Mouse (Mus musculus) layer of hippocampus, postnatal 25 days (tissue): ENCODE results near the gene Pank1. TPM values are rescaled to one million over a fixed set of nuclear protein-coding genes. Genes with fewer than 3 reads are reported as not detected.

Experiments used
- DNase-seq, 2 experiments: peaks; one replicate each; pipeline ENCODE4 v3.0.0; 2022; ENCODE audit warnings: mixed read lengths in 2 of 2, low spot score in 1 of 2; ENCODE audit errors: extremely low spot score in 1 of 2
- total RNA-seq, 2 experiments: library from RNA; stranded (reverse); gene quantifications; 2 replicates each; pipeline ENCODE4 v1.2.3; 2021

The Pank1 gene
- total RNA-seq, 2 experiments from 2014 or later = 19.5 to 20.5 TPM

DNA sequence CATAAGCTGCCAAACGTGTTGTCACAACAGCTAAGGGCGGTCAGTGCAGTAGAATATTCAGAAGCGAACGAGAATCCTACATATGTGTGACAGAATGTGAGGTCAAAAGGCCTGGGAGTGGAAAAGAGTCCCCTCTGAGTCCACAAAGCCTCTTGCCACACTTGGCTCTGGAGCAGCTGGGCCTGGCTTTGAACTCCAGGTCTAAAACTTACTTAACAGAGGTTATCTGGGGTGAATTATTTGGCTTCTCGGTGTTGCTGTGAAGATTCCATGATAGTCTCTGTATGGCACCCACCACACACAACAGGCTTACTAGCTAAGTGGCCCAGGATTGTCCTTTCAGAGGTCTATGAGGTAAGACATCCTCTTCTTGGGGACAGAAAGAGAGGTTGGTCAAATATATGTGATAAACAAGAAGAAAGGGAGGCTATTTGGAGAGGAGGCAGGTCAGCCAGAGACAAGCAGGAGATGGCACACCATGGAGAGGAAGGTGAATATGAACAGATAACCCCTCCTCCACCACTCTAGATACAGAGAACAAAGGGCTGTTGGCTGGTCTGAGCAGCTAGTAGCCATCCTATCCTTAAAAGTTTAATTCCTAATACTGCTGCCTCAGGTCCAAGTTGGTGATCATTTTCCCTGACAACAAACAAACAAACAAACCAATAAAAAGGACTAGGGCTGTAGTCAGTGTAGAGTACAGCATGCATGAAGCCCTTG lies 51.2 kb downstream of the Pank1 start:
- DNase-seq = no peak

DNA sequence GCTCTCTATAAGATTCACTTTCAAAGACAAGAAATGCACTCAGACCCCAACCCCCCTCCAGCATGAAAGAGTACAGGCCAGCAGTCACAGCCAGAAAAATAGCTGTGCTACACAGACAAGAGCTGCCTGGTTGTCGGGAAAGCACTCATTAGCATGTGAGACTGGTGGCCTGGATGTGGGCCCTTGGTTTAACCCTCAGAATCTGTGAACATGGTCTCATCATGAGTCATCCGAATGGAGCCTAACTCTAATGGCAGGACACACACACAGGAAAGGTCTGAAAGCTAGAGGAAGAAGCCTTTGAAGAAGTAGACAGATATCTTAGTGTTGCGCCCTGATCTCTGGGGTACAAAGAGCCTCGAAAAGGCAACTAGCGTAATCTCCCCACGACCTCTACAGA lies 51.8 kb downstream of the Pank1 start:
- DNase-seq = no peak

DNA sequence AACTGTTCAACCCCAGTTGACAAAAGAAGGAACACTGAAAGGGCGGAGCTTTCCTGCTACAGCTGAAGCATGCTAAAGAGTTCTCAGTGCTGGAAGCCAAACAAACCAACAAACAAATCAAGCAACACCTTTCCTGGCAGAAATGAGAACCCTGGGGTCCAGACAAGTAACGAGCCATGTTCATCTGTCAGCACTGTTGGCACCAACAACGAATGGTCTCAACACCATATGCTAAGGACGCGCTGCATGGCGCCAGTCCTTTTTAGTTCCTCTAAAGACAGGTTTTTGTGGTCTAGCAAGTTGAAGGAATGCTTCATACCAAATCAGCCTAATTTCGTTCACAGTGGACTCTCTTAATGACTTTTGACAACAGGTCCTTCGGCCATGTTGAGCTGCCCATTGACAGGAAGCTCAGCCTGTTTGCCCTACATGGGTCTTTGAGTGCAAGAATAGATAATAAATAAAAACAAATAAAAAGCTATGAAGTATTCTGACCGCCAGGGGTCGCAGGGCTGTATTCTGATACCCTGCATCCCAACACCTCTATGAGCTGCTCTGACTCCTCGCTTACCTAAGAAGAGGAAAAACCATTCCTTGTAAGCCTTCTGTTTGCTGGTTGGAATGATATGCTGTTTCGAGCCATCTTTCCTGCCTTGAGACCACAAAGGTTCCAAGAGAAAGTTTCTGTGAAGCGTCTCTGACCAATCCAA lies 53.2 kb downstream of the Pank1 start:
- peak in 1 of 2 experiments; percentile 48 for DNase-seq

DNA sequence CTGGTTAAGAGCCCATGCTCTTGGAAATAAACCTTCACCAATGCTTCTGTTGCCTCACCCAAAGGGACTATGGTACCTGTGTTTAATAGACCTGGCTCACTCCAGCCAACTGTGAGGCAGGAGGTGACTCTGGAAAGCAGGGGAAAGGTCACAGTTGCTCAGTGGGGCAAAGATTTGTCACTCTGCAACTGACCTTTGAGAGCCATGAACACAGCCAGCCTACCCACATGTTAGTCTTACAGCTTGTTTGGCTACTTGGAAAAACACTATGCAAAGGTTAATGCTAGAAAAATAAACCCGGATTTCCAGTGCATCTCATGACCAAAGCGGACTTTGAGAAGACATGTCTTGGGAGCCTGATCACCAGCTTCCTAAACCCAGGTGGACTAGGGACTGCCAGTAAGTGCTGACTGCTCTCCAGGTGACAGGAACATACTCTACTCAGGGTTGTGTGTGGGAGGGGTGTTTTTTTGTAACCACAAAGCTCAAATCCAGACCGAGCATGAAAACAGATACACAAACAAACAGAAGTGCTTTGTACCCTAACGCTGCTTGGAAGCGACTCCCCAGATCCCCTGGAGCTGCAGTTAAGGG lies 59.6 kb downstream of the Pank1 start:
- DNase-seq = no peak

DNA sequence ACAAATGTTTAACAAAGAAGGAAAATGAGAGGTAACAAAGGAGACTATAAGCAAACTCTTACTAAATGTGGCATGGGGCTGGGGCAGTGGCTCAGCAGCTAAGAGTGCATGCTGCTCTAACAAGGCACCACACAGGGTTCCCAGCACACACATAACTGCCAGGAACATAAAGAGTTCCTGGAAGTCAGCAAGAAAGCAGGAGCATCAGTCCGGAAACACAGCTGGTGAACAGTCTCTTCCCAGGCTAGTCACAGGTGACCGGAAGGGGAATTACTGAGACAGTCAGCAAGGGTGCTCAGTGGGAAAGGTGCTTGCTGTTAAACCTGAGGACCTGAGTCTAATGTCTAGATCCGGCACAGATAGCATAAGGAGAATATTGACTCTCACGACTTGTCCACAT lies 63.9 kb downstream of the Pank1 start:
- DNase-seq = no peak

DNA sequence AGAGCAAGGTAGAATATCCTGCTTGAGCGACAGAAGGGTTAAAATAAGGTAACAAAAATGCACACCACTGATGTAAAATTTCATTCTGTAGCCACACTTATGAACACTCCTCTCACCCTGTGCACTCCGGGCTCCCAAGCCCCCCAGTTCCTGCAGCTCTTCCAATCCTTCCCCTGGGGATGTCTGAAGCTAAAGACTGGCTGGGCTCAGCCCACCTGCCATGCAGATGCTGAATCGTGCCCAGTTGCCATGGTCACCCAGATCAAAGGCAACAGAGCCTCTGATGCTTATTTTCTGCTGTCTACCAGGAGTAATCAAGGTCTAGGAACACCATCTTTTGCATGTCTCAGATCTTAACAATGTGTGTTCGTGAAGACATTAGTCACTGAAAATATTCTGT lies 64.6 kb downstream of the Pank1 start:
- DNase-seq = no peak

DNA sequence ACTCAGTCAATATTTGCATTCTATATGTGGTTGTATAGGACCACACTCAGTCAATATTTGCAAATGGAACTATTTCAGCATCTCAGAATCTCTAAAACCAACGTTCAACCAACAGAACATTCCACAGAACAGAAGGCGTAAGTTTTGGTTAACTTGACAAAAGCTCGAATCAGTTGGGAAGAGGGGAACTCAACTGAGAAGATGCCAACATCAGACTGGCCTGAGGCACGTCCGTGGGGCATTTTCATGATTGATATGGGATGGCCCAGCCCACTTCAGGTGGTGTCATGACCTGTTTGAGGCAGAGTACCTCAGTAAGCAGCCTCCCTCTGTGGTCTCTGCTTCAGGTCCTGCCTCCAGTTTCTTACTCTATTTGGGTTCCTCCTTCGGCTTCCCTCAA lies 65.3 kb downstream of the Pank1 start:
- DNase-seq = no peak

DNA sequence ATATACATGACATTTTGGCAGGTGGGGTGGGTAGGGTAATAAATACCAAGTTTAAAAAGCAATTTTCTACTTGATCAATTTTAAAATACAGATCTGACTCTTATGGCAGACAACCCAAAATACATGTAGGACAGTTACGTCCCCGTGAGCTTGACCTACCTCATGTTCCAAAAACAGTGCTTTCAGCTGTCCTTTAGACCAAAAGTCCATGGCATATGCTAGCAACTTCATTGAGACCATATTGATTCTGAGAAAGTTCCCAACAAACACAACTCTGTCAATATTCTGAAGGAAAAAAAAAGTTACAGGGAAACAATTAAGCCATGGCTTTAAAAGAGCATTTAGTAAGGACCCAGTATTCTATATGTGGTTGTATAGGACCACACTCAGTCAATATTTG lies 65.7 kb downstream of the Pank1 start:
- DNase-seq = no peak

DNA sequence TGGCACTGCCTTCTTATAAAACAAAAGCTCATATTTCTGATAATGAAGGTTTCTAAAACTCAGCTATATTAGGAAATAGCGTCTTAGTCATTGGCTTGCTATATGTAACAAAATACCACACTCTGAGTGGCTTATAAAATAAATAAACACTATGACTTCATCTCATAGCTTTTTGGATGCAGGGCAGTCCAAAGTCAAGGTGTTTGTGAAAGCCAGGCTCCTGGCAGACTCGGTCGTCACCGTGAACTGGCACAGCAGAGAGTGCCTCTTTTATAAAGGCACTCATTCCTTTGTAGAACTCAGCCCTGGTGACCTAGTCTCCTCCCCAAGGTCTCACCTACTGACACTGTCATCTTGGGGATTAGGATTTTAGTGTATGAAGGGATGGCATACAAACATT lies 66.5 kb downstream of the Pank1 start:
- DNase-seq = no peak

DNA sequence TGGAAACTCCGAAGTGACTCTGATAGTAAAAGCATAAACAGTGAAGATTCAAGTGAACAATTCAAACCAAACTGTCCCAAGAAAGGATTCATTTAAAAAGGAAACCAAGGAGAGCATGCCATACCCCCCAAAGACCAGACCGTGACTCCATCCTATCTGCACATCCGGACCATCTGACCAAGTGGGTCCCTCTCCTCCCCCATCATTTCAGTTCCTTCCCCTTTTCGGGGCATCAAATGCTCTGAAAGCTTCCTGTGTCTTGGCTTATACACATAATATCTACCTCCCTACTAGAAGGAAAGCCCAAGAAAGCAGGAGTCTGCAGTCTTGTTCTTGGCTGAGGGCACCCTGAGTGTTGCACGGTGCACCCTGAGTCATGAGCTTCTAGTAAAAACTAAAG lies 72.1 kb downstream of the Pank1 start:
- DNase-seq = no peak

DNA sequence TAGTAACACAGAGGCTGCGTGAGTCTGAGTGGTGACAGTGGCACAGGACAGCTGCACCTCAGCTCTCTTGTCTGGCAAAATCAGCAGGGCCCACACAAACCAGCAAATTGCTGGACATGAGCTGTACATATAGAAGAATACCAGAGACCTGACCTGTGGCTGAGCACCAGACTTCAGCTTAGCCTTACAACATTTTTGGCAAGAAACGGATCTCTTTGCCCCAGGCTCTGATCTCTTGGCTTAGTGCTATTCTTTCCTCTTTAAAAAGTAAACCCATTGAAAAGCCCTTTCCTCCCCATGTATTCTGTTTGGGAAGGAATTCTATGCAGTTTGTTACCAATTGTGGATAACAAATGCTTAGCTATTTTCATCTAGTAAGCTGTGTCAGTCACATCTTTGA lies 74.2 kb downstream of the Pank1 start:
- no peak for DNase-seq

DNA sequence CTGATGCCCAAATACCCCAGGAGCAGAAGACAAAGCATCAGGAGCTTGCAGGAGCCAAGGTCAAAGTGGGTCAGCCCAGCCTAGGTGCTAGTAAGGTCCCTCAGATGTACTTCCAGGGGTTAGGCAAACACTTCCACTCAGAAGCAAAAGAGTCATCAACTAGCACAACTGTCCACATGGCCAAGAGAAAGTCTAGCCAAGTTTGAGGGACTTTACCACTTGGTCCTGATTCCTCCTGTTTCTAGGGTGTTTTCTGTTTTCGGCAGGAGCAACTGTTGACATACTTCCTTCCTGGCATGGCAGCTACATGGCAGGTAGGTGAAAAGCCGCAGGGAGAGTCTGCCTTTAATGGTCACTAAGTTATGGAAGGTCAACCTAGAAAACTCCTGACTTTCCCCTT lies 74.7 kb downstream of the Pank1 start:
- DNase-seq = no peak

DNA sequence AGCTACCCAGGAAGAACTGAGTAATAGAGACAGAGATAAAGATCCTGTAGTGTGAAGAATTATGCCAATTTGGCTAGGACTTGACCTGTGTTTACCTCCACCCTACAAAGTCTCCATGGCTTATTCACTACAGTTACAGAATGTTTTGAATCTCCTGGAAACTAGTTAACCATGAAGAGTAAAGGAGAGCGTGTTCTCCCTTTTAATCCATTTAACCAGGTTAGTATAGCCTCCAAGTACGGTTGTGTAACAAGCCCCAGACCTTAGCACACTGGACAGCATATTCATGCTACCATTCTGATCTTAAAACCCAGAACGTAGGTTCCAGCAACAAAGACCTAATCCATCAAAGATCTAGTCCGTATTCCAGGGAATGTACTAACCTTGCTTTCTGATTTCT lies 75.9 kb downstream of the Pank1 start:
- no peak for DNase-seq

DNA sequence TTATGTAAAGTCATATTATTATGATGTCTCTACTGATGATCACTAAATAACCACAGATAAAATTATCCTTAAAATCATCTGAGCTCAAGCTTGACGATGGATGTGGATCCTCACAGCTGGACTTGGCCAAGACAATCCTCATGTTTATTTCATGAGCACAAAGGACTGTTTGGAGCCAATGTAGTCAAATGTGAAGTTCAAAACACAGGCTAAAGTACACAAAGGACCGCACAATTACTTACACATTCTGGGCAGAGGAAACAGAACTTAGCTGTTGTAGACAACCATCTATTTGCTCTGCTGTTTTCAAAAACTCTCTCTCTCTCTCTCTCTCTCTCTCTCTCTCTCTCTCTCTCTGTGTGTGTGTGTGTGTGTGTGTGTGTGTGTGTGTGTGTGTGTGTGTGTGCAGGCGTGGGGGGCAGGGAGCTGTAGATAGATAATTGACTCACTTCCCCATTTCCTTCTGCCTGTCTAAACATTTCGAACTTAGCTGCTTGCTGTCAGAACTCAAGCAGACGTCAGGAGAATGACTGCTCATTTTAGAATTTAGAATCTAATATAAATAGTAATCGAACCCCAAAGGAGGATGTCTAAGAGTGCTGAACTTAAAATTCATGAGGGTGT lies 79.5 kb downstream of the Pank1 start:
- no peak for DNase-seq

DNA sequence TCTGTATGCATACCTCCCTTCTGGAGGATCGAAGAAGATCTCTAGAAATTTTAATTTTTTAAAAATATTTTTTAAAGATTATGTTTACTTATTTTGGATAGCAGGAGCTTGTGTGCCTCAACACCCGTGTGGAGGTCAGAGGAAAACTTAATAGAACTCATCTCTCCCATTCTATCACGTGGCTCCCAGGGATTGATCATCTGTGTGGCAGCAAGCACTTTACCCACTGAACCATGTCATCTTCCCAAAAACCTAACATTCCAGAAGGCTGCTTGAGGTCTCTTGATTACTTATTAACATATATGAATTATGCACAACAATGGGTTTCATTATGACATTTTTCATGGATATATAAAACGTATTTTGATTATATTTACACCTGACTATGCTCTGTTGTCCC lies 82.9 kb downstream of the Pank1 start:
- DNase-seq = no peak

DNA sequence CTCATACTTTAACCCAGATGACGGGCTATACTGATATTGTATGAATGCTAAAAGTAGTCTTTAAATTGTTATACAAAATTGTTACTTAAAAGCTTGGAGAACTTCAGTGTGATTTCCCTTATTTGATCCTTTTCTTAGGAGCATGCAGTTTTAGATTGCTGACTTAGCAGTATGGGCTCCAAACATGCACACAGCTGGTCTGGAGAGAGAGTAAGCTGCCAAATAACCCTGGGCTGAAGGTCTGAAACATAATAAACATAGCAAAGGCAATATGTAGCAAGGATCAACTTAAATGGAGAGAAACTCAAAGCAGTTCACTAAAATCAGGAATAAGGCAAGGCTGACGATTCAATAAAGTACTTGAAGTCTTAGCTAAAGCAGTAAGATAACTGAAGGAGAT lies 96.8 kb downstream of the Pank1 start:
- DNase-seq = no peak

DNA sequence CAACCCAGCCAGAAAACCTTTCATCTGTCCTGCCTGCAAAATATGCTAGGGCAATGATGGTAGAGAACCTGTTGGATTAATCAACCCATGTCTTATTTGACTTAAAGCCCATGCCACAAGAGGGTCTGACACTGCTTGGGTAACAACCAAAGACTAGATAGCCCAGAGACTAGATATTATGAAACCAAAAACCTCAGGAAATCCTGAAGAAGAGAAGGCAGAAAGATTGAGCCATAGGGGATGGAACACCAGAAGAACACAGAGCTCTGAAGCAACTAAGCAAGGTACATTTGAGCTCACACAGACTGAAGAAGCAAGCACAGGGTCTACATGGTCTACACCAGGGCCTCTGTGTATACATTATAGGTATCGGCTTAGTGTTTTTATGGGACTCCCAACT lies 100.3 kb downstream of the Pank1 start:
- DNase-seq = no peak

DNA sequence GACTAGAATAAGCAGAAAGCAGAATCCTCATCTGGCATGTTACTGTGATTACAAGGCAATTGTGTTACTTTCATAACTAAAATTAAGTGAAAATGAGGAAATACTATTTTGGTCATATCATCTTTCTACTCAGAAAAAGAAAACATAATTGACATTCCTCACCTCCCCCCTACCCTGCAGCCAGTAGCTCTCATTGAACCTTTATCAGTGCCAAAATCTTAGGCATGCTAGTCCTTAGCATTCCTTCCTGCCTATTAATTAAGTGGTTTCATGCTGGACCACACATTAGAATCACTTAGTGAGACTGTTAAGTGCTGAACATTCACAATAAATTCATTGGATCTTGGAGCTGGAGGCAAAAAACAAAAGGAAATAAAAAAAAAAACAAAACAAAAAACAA lies 101.2 kb downstream of the Pank1 start:
- DNase-seq = no peak

DNA sequence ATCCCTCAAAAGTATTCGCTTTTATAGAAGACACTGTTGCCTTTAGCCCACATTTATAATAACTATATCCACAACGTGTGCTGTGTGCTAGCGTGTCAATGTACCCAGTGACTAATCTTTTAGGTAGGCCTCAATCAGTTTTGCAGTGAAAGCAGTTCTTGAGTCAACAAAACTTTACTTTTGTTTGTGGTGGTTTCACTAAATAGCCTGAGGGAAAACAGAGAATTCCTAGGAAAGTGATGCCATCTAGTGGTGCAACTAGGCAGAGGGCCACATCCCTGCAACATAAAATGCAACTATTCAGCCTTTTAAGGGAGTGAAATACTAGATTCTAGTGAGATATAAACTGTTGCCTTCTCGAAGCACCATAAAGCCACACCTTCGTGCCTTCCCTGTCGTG lies 106.5 kb downstream of the Pank1 start:
- DNase-seq = peak; percentile 29 to 58

DNA sequence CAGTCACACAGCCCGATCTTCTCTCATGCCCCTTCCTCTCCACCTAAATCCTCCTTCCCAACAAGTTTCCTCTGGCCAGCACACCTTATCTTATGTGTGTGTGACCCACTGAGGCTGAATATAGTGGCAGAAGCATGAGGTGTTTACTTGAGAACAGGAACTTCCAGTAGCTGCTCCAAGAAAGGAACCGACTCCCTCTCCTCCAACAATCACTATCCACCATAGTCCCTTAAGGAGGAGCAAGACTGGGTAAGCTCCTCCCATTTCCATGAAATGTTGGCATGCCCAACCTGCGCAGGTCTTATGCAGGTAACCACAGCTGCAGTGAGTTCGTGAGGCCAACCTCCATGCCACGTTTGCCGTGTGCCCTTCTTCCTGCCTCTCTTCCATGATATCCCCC lies 108.5 kb downstream of the Pank1 start:
- no peak for DNase-seq

DNA sequence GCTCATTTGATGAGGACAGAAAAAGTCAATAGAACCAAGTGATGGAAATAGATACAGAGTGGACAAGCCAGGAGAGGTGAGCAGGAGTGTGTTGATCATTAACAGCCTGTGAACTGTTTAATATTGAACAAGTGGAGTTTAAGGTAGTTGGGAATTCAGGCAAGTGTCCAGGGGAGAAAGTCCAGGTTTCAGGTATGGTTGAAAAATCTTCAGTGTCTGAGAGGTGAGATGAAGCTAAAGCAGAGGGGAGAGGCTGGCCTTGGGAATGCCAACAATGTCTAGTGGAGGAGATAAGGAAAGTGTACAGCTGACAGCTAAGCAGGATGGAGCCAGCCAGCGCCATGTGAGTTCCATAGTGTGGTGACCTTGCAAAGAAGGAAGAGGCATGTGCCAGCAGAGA lies 120.5 kb downstream of the Pank1 start:
- DNase-seq = no peak
